Mouse (Mus musculus): ENCODE results near the gene Abtb2.

Gene Abtb2

DNA sequence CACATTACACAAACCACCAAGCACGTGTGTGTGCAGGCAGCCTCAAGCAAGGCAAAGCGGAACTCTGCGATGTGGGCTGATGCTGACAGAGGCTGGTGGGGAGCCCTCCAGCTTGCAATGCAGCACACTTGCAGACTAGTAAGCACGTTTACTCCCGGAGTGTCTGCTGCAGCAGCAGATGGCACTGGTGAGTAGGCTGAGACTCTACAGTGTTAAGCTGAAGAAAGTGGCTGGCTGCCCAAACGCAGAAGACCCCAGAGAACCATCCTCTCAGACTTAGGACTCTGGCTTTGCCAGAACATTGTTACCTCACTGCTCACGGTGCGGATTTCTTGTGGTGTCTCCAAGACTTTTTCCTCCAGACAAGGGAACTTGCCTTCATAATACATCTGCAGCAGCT lies 164.9 kb downstream of the Abtb2 start:
- DNase-seq (ENCODE audit: low read depth, low spot score) = no peak

DNA sequence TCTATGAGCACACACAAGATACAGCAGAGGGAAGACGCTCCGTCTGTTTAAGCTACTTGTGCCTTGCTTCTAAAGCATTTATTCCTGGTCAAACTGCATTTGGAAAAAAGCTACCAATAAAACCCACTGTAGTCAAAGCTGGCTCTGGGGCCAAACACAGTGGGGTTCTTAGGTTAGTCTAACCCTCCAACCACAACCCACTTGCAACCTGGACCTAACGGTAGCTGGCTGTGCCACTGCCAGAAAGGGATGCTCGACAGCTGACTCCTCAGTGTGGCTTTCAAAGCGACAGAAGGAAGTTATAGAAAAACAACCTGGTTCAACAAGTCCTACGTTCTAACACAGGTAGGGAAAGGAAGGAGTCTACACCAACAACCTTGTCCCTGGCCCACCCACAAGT lies 165.3 kb downstream of the Abtb2 start:
- no peak for DNase-seq (ENCODE audit: low read depth, low spot score)

DNA sequence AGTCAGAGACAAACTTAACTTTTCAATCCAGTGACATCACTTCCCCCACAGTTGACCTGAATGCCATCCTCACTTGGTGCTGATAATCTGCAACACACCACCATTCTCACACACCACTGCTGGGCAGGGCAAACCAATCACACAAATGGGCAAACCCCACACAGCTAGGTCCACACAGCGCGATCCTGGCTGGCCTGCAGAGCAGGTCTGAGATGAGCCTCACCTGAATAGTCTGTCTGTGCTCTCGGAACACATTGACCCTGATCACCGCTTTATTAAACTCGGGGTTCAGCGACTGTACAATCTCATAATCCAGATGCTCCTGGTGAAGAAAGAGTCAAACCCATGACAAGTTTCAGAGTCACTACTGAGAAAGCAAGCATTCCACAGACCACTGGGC lies 176.7 kb downstream of the Abtb2 start:
- no peak for DNase-seq (ENCODE audit: low read depth, low spot score)

DNA sequence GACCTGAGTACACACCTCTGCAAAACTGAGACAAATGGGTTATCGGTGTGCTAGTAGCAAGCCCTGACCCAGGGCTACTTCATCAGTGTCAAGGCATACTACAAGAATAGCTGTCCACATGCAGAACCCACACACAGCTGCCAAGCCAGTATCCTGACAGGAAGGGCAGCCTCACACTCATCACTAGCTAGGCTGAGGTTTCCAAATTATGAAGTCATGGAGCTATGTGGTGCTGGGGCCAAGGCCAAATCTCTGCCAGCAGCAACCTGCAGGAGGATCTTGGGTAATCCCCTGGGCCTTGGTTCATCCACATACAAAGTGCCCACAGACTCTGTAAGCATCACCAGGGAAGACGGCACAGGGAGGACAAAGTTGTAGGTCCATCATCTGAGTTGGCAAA lies 177.4 kb downstream of the Abtb2 start:
- no peak for DNase-seq (ENCODE audit: low read depth, low spot score)

DNA sequence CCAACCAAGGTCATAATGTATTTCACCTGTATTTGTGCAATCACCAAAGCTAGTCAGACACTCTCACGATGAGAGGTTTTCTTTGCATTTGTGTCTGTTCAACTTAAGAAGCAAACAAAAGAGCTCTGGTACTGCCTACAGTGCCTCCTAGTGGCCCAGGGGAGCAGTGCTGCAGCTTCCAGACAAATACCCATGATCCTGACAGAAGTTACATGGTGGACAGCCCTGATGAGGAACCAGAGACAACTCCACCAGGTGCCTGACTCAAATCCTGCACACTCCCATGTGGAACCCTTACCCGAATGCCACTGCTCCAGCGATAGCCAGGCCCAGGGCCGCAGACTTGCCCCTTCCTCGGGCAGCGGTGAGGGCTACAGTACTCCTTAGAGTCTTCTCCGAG lies 177.9 kb downstream of the Abtb2 start:
- peak; percentile 16 for DNase-seq (ENCODE audit: low read depth, low spot score)

DNA sequence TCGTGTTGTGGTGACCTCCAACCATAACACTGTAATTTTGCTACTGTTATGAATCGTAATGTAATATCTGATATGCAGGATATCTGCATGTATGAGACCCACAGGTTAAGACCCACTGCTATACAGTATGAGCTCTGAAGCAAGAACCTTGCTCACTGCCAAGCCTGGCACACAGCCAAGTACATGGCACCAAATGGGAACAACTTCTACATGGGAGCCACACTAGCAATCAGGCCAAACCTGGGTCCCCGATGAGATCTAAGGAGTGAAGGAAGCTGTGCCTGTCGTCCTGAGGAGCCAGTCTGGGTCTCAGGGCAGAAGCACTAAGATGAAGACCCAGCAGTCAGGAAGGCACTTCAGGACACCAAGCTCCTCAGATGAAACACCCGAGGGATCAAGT lies 179.4 kb downstream of the Abtb2 start:
- DNase-seq (ENCODE audit: low read depth, low spot score) = no peak

DNA sequence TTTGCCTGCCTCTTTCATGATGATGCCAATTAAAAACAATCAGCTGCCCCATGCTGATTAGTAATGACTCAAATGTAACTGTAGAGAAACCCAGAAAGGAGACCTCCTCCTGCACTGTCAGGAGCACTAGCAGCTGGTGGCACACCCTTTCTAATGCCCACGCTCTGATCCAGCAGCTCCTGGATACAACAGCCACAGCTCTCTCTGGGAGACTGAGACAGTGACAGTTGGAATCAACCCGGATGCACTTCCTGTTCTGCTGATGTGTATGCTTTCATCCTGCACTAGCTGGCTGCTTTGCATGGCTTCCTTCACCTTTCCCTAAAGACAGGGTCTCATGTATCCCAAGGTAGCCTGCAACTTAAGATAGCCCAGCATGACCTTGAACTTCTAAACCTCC lies 180.0 kb downstream of the Abtb2 start:
- no peak for DNase-seq (ENCODE audit: low read depth, low spot score)

DNA sequence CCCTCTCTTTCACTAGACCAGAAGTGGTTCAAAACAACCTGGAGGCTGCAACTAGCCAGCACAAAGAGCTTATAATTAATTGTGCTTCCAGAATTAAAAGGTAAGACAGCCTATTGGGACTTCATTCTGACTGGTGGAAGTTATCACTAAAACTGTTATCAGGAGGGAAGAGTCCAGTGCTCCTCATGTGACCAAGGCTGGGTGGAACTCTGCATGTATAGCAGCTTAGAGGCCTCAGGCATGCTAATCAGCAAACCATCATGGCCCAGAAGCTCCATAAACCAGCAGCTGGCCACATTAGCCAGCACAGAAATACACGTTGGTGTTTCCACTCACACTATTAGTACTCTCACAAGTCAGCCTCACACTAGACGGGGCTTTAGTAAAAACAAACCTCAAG lies 180.7 kb downstream of the Abtb2 start:
- DNase-seq (ENCODE audit: low read depth, low spot score) = no peak

DNA sequence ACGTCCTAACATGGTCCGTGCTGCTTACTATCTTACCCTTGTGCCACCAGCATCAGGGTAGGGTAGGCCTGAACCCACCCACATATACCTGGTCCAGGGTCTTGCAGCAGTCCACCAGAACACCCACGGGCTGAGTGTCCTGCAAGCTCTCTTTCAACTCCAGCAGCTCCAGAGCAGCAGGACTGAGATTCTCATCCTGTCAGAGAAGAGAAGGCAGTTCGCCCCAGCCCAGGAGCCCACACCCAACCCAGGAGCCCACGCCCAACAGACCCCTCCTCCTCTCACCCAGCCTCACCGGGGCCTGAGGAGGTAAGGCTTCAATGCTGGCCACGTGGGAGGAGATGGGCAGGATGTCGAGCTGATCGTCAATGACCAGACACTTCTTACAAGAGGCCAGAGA lies 181.8 kb downstream of the Abtb2 start:
- no peak for DNase-seq (ENCODE audit: low read depth, low spot score)

DNA sequence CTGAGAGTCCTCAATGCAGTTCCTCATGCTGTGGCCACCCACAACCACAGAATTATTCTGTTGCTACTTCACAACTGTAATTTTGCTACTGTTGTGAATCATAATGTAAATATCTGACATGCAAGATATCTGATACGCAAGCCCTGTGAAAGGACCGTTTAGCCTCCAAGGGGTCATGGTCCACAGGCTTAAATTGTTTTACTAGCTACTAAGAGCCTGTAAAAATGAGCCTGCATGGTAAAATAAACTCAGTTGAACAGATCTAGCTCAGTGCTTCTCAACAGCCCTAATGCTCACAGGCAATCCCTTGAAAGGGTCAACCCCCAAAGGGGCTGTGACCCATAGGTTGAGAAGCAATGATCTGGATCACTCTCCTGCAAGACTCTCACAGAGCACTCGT lies 183.0 kb downstream of the Abtb2 start:
- DNase-seq (ENCODE audit: low read depth, low spot score) = no peak

DNA sequence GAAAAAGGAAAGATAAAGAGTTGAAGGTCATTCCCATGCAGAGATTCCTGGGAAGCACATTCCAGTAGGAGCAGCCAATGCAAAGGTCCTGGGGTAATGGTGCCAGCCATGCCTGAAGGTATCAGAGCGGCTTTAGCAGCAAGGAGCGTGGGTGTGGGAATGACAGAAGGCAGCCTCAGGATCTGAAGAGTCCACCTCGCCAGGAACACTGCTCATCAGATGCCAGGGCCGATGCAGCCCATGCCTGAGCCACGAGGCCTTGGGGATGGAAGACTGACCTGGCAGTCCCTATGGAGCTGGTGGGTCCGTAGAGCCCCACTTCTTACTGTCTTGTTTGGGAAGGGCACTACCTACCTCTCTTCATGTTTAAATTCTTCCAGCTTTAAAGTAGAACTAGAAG lies 185.7 kb downstream of the Abtb2 start:
- no peak for DNase-seq (ENCODE audit: low read depth, low spot score)

DNA sequence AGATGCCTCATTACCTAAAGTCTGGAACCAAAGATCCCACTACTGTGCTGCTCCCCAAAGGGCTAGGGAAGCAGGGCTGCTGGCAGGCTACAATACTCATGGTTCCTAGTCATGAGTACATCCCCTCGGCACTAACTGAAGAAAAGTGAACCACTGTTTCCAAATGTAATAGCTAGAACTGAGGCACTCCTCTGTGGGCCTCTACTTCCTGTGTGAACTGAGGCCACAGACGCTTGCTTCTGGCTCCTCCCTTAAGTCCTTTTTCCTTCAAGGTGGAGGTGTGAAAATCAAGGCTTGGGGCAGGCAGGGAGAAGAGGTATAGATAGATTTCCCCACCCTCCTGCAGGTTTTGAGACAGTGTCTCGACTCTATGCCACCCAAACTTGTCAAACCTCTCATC lies 188.5 kb downstream of the Abtb2 start:
- no peak for DNase-seq (ENCODE audit: low read depth, low spot score)

DNA sequence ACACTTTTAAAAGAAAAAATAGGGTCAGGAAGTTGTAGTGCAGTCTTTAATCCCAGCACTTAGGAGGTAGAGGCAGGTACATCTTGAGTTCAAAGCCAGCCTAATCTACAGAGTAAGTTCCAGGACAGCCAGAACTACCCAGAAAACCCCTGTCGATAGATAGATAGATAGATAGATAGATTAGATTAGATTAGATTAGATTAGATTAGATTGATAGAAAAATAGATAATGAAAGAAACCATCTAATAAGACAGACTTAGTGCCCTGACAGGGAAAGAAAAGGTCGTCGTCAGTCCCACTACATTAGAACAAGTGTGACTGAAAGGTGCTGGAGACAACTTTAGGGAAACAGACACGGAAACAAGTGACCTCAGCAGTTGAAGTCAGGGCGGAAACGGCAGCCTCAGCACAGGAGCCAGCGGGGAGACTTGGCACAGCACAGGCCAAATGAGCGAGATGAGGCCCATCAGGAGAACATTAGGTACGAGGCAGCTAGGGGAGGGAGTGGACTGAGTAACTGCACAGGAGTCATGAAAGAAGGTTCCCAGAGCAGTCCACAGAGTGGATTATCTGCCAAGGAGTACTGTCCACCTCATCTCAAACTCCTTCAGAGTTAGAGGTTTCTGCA lies 189.5 kb downstream of the Abtb2 start:
- DNase-seq (ENCODE audit: low read depth, low spot score) = no peak

DNA sequence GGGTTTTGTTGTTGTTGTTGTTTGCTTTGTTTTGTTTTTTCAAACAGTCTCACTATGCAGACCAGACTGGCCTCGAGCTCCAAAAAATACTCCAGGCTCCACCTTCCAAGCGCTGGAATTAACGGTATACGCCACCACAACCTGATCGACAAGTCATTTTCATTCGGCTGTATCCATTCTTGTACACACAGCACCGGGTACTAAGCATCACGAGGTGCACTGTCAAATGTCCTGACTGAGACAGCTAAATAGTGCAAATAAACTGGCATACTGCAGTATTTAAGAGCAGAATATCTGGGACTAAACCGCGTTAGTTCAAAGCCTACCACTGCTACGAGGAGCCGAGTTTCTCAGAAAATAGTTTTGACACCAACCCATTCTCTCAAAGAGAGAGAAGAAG lies 194.3 kb downstream of the Abtb2 start:
- no peak for DNase-seq (ENCODE audit: low read depth, low spot score)

DNA sequence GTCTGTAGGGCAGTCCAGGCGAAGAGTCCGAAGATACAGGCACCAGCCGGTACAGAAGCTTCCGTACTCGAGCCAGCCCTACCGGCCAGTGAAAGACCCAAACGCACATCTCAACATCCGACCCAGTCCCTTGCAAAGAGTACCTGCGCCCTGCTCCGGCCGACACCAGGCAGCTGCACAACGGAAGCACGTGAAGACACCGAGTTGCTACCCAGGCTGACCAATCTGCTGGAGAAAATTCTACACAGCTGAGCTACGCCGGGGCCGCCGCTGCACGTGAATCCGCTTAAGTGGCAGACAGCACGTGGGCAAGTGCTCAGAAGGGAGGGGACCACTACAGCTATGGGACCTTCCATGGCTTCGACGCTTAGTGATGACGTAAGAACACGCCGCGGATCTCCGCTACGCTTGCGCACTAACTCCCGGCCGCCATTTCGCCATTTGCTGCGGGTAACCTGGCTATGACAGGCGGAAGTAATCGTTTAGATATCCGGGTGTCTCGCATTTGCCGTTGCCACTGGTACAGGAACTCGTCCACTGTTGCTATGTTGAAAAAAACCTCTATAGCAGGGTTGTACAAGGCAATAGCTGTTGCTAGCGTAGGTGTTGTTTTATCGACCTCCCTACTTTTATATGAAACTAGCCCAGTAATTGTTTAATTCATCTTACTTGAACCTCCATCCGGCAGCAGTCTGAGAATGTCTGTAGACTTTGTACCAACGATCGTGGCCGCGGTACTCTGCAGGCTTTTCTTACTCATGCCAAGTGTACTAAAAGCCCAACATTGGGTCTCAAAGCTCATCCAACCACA lies 195.0 kb downstream of the Abtb2 start, which contains the start of gene Nat10:
Gene Nat10, minus strand, starts transcription at position 365 of the 811 bp plus-strand sequence.
- peak; percentile 98 for DNase-seq (ENCODE audit: low read depth, low spot score)

DNA sequence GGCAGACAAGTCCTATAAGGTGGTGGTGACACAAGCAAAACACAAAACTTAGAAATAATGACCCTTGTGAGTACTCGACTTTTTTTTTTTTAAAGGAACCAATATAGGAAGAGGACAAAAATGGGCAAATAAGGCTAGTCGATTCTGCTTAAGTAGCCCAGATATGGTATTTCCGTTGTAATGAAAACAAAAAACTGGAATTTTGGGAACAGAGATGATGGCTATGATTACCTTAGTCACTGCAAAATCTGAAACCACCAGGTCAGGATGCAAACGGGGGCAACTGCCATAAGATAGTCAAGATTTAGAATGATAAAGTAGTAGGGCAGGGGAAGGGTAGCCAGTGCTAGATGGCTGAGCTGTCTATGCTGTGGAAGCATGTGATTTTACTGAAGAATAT lies 195.9 kb downstream of the Abtb2 start:
- DNase-seq (ENCODE audit: low read depth, low spot score) = no peak

DNA sequence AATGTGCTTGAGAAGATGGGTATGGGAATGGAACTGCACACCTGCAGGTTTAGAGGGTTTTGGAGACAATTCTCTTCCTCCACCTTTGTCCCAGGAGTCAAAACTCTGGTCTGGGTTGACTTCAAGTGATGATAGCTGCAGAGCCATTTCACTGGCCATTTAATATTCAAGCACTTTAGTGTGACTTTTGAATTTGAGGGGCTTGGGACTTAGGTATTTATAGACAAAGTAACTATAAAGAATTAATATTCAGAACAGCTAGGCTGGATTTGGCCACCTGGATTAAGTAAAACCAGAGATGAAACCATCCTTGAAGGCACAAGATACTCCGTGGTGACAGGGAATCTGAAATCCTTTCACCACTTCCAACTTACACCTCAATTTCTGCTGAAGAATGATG lies 196.4 kb downstream of the Abtb2 start:
- DNase-seq (ENCODE audit: low read depth, low spot score) = no peak
